Mouse (Mus musculus): ENCODE data around the gene Timm17b. TPM values are rescaled to one million over a fixed set of nuclear protein-coding genes. Genes with fewer than 3 reads are reported as not detected.
"Not testable (repeated sequence)": the region's sequence is repeated elsewhere in the genome, so short reads cannot be mapped to it uniquely, and the experiment has no call there.

Gene Timm17b
- total and polyA plus RNA-seq, 2 experiments = 20.7 to 53.7 TPM

GRCm38 (mm10) chrX:7907735-7908134, 8.6 kb downstream of the Timm17b start, which contains the start of gene Gm10491:
Gene Gm10491 (minus strand): TSS chrX:7907835.
- Histone ChIP-seq H3K4me1 (ENCODE audit: control insufficient read depth, insufficient read depth, low read length) (peaks cover 7% of the 10 kb centered on the region; the same call in 1 of the 2 replicates), H3K36me3 (ENCODE audit: control insufficient read depth, insufficient read depth, low read length) (peaks cover 1% of the 10 kb centered on the region; the same call in 1 of the 2 replicates), H3K79me2 (ENCODE audit: control insufficient read depth, insufficient read depth, low read length) (no peaks in the 10 kb centered on the region), H3K9ac (ENCODE audit: low read depth, low read length) (no peak within 1 kb of the TSS), H3K27me3 (ENCODE audit: control insufficient read depth, insufficient read depth, low read length) (no peaks in the 10 kb centered on the region), H3K27ac (replicated peaks; ENCODE audit: insufficient read depth, low read depth, low read length) (no peak within 1 kb of the TSS), H3K4me3 (ENCODE audit: insufficient read depth, low read depth, low read length) (no peak within 1 kb of the TSS)
- 95% methylated on average over 5 of the region's 5 CpGs for WGBS
- no peak for DNase-seq (ENCODE audit: extremely low read depth, low read depth, low spot score)
- TF ChIP-seq CTCF (IDR thresholded peaks at IDR 0.05; ENCODE audit: low read depth, low read length) = no peak
- TF ChIP-seq POLR2A (IDR thresholded peaks at IDR 0.05; ENCODE audit: extremely low read depth, insufficient read depth, low read length) = no peak

GRCm38 (mm10) chrX:7909242-7909641, 10.1 kb downstream of the Timm17b start, which contains the start of gene Gm10490:
Gene Gm10490 (plus strand): TSS chrX:7909542.
- not testable (repeated sequence) for H3K27me3 ChIP-seq (ENCODE audit: control insufficient read depth, insufficient read depth, low read length); H3K27ac ChIP-seq (replicated peaks; ENCODE audit: insufficient read depth, low read depth, low read length); H3K9ac ChIP-seq (ENCODE audit: low read depth, low read length); DNase-seq (ENCODE audit: extremely low read depth, low read depth, low spot score); H3K4me3 ChIP-seq (ENCODE audit: insufficient read depth, low read depth, low read length); H3K79me2 ChIP-seq (ENCODE audit: control insufficient read depth, insufficient read depth, low read length); H3K4me1 ChIP-seq (ENCODE audit: control insufficient read depth, insufficient read depth, low read length); H3K36me3 ChIP-seq (ENCODE audit: control insufficient read depth, insufficient read depth, low read length)
- WGBS = 93% methylated on average over 4 of the region's 4 CpGs

- 49% methylated on average over 6 of the region's 6 CpGs for WGBS
- H3K27ac ChIP-seq (replicated peaks; ENCODE audit: insufficient read depth, low read depth, low read length) = no peak overlapping the region
- no peaks in the 10 kb centered on the region for H3K27me3 ChIP-seq (ENCODE audit: control insufficient read depth, insufficient read depth, low read length)
- H3K4me3 ChIP-seq (ENCODE audit: insufficient read depth, low read depth, low read length) = no peak overlapping the region
- H3K36me3 ChIP-seq (ENCODE audit: control insufficient read depth, insufficient read depth, low read length) = no peaks in the 10 kb centered on the region; the same call in 1 of the 2 replicates
- peaks cover 7% of the 10 kb centered on the region; the same call in 1 of the 2 replicates for H3K4me1 ChIP-seq (ENCODE audit: control insufficient read depth, insufficient read depth, low read length)
- no peak for DNase-seq (ENCODE audit: extremely low read depth, low read depth, low spot score)
- no peak overlapping the region for H3K9ac ChIP-seq (ENCODE audit: low read depth, low read length)
- no peaks in the 10 kb centered on the region for H3K79me2 ChIP-seq (ENCODE audit: control insufficient read depth, insufficient read depth, low read length)
- peak; percentile 18; the same call in 1 of the 2 replicates for TF ChIP-seq CTCF (IDR thresholded peaks at IDR 0.05; ENCODE audit: low read depth, low read length)
- no peak for TF ChIP-seq POLR2A (IDR thresholded peaks at IDR 0.05; ENCODE audit: extremely low read depth, insufficient read depth, low read length)
These were observed 11.3 kb downstream of the Timm17b start for GRCm38 (mm10) chrX:7910473-7910872.

- not testable (repeated sequence) for H3K9ac ChIP-seq (ENCODE audit: low read depth, low read length); H3K4me3 ChIP-seq (ENCODE audit: insufficient read depth, low read depth, low read length); H3K27me3 ChIP-seq (ENCODE audit: control insufficient read depth, insufficient read depth, low read length); H3K27ac ChIP-seq (replicated peaks; ENCODE audit: insufficient read depth, low read depth, low read length); H3K36me3 ChIP-seq (ENCODE audit: control insufficient read depth, insufficient read depth, low read length); H3K4me1 ChIP-seq (ENCODE audit: control insufficient read depth, insufficient read depth, low read length); DNase-seq (ENCODE audit: extremely low read depth, low read depth, low spot score); H3K79me2 ChIP-seq (ENCODE audit: control insufficient read depth, insufficient read depth, low read length)
- 7% methylated on average over 3 of the region's 3 CpGs for WGBS
- peak; percentile 22; the same call in 1 of the 2 replicates for TF ChIP-seq CTCF (IDR thresholded peaks at IDR 0.05; ENCODE audit: low read depth, low read length)
These were observed 16.5 kb downstream of the Timm17b start for GRCm38 (mm10) chrX:7915669-7916068.

- H3K4me1 ChIP-seq (ENCODE audit: control insufficient read depth, insufficient read depth, low read length); H3K9ac ChIP-seq (ENCODE audit: low read depth, low read length); H3K4me3 ChIP-seq (ENCODE audit: insufficient read depth, low read depth, low read length); H3K79me2 ChIP-seq (ENCODE audit: control insufficient read depth, insufficient read depth, low read length); H3K36me3 ChIP-seq (ENCODE audit: control insufficient read depth, insufficient read depth, low read length); H3K27ac ChIP-seq (replicated peaks; ENCODE audit: insufficient read depth, low read depth, low read length); DNase-seq (ENCODE audit: extremely low read depth, low read depth, low spot score): not testable (repeated sequence)
- peaks cover 11% of the 10 kb centered on the region for H3K27me3 ChIP-seq (ENCODE audit: control insufficient read depth, insufficient read depth, low read length)
- 73% methylated on average over 6 of the region's 6 CpGs for WGBS
These were observed 18.8 kb downstream of the Timm17b start for GRCm38 (mm10) chrX:7917960-7918359.

- H3K36me3 ChIP-seq (ENCODE audit: control insufficient read depth, insufficient read depth, low read length) = no peaks in the 10 kb centered on the region
- no peak within 1 kb of the TSS for H3K9ac ChIP-seq (ENCODE audit: low read depth, low read length)
- no peak within 1 kb of the TSS for H3K4me3 ChIP-seq (ENCODE audit: insufficient read depth, low read depth, low read length)
- H3K27ac ChIP-seq (replicated peaks; ENCODE audit: insufficient read depth, low read depth, low read length) = no peak within 1 kb of the TSS
- DNase-seq (ENCODE audit: extremely low read depth, low read depth, low spot score) = no peak
- WGBS = 20% methylated on average over 27 of the region's 40 CpGs
- TF ChIP-seq CTCF (IDR thresholded peaks at IDR 0.05; ENCODE audit: low read depth, low read length) = no peak
- TF ChIP-seq POLR2A (IDR thresholded peaks at IDR 0.05; ENCODE audit: extremely low read depth, insufficient read depth, low read length) = no peak
- H3K27me3 ChIP-seq (ENCODE audit: control insufficient read depth, insufficient read depth, low read length) = peaks cover 13% of the 10 kb centered on the region
- no peaks in the 10 kb centered on the region for H3K79me2 ChIP-seq (ENCODE audit: control insufficient read depth, insufficient read depth, low read length)
- no peaks in the 10 kb centered on the region for H3K4me1 ChIP-seq (ENCODE audit: control insufficient read depth, insufficient read depth, low read length)
These were observed 20.6 kb downstream of the Timm17b start, which contains the start of gene Pcsk1n for GRCm38 (mm10) chrX:7919601-7920383. Gene Pcsk1n (plus strand): TSS chrX:7919822.
